Mouse (Mus musculus): ENCODE data around the gene Zcchc7.

Zcchc7 gene

GRCm38 (mm10) chr4:44965175-44965574 is 209.5 kb downstream of the Zcchc7 start:
- DNase-seq (ENCODE audit: low spot score), result no peak

GRCm38 (mm10) chr4:44965736-44966135 is 210.1 kb downstream of the Zcchc7 start:
- DNase-seq (ENCODE audit: low spot score), result no peak

GRCm38 (mm10) chr4:44967402-44967801 is 211.7 kb downstream of the Zcchc7 start:
- no peak for DNase-seq (ENCODE audit: low spot score)

GRCm38 (mm10) chr4:44970056-44970455 is 214.4 kb downstream of the Zcchc7 start:
- no peak for DNase-seq (ENCODE audit: low spot score)

- DNase-seq (ENCODE audit: low spot score), result no peak
Observed at GRCm38 (mm10) chr4:44970612-44971110, 215.0 kb downstream of the Zcchc7 start.

- peak; percentile 61 for DNase-seq (ENCODE audit: low spot score)
Observed at GRCm38 (mm10) chr4:44973450-44973849, 217.8 kb downstream of the Zcchc7 start.

GRCm38 (mm10) chr4:44973871-44974270 is 218.2 kb downstream of the Zcchc7 start:
- no peak for DNase-seq (ENCODE audit: low spot score)

- DNase-seq (ENCODE audit: low spot score), result no peak
Observed at GRCm38 (mm10) chr4:44974331-44974730, 218.7 kb downstream of the Zcchc7 start.

GRCm38 (mm10) chr4:44976026-44976615 is 220.4 kb downstream of the Zcchc7 start:
- no peak for DNase-seq (ENCODE audit: low spot score)

GRCm38 (mm10) chr4:44976921-44977710 is 221.4 kb downstream of the Zcchc7 start:
- no peak for DNase-seq (ENCODE audit: low spot score)

GRCm38 (mm10) chr4:44978175-44978574 is 222.5 kb downstream of the Zcchc7 start:
- DNase-seq (ENCODE audit: low spot score), result no peak

- no peak for DNase-seq (ENCODE audit: low spot score)
Observed at GRCm38 (mm10) chr4:44979794-44980338, 224.2 kb downstream of the Zcchc7 start.

GRCm38 (mm10) chr4:44981280-44981973 is 225.8 kb downstream of the Zcchc7 start, which contains the start of gene Grhpr:
Gene Grhpr, plus strand, starts transcription at chr4:44981395.
- peak; percentile 60 for DNase-seq (ENCODE audit: low spot score)
